Mouse (Mus musculus) thymus, adult 2 months (tissue): ENCODE measurements around the gene Adgrg2. TPM values are rescaled to one million over a fixed set of nuclear protein-coding genes. Genes with fewer than 3 reads are reported as not detected.
A peak's percentile ranks its signal among the peaks of the same experiment; 100 is the strongest.

Experiments
- DNase-seq: peaks from one replicate; pipeline ENCODE4 v3.0.0; 2021
- H3K27ac ChIP-seq: fragments of 200-500 bp; 2 replicates; pipeline ENCODE4 v1.5.1; 2012; ENCODE audit warnings: low read length, control low read depth; ENCODE audit not compliant: control insufficient read depth, insufficient read depth
- H3K27me3 ChIP-seq: fragments of 200-500 bp; 2 replicates; pipeline ENCODE4 v1.6.1; 2012; ENCODE audit warnings: mild to moderate bottlenecking, low read length, moderate library complexity, mixed read lengths; ENCODE audit not compliant: control insufficient read depth, insufficient read depth
- H3K36me3 ChIP-seq: fragments of 200-500 bp; 2 replicates; pipeline ENCODE4 v1.6.1; 2012; ENCODE audit warnings: mild to moderate bottlenecking, low read length, moderate library complexity; ENCODE audit not compliant: control insufficient read depth, insufficient read depth
- H3K4me1 ChIP-seq: fragments of 200-500 bp; replicated peaks from 2 replicates; pipeline ENCODE4 v1.6.1; 2012; ENCODE audit warnings: low read length; ENCODE audit not compliant: control insufficient read depth, insufficient read depth
- H3K4me3 ChIP-seq: fragments of 200-500 bp; 2 replicates; pipeline ENCODE4 v1.5.1; 2012; ENCODE audit warnings: mild to moderate bottlenecking, low read length, control low read depth, moderate library complexity; ENCODE audit not compliant: control insufficient read depth, insufficient read depth
- CTCF ChIP-seq: fragments of 200-500 bp; IDR thresholded peaks from 2 replicates; pipeline ENCODE4 v1.5.1; 2012; ENCODE audit warnings: mild to moderate bottlenecking, control low read depth, low read length, moderate library complexity, borderline replicate concordance; ENCODE audit not compliant: control insufficient read depth, poor library complexity, insufficient read depth; ENCODE audit errors: extremely low read depth
- POLR2A ChIP-seq: fragments of 200-500 bp; IDR thresholded peaks from 2 replicates; pipeline ENCODE4 v1.6.1; 2012; ENCODE audit warnings: mild to moderate bottlenecking, low read length, control low read depth, moderate library complexity; ENCODE audit not compliant: control insufficient read depth, poor library complexity, insufficient read depth; ENCODE audit errors: extremely low read depth
- WGBS: fragments of 180-500 bp; shearing (Covaris S2); methylation state at CpG from one replicate; pipeline ENCODE4 v1.1.7; 2018; 5-methylcytosine and 5-hydroxymethylcytosine counted together
- polyA plus RNA-seq: library from polyadenylated mRNA; depleted of rRNA; stranded (reverse); fragments of >200 nt; gene quantifications from 2 replicates; pipeline ENCODE4 v1.2.3, GENCODE M21; 2012

The Adgrg2 gene
- polyA plus RNA-seq, 1 experiment: 4.0 TPM

- 14% methylated on average over 5 of the region's 5 CpGs for WGBS
- no peak for TF ChIP-seq CTCF
- no peak for TF ChIP-seq POLR2A
- DNase-seq: no peak
These were observed 106.0 kb downstream of the Adgrg2 start for GRCm38 (mm10) chrX:160496473-160496872.

GRCm38 (mm10) chrX:160501095-160501494 is 110.6 kb downstream of the Adgrg2 start:
- H3K4me3 ChIP-seq: no peak overlapping the region
- WGBS: 94% methylated on average over 3 of the region's 3 CpGs
- H3K27me3 ChIP-seq: no peaks in the 10 kb centered on the region
- TF ChIP-seq POLR2A (no peak), CTCF (no peak)
- no peak overlapping the region for H3K27ac ChIP-seq
- peaks cover 4% of the 10 kb centered on the region for H3K4me1 ChIP-seq
- H3K36me3 ChIP-seq: no peaks in the 10 kb centered on the region
- DNase-seq: no peak

More at GRCm38 (mm10) chrX:160496473-160496872, 106.0 kb downstream of the Adgrg2 start:
- no peaks in the 10 kb centered on the region for H3K36me3 ChIP-seq
- no peak overlapping the region for H3K4me3 ChIP-seq
- H3K27ac ChIP-seq: no peak overlapping the region
- no peaks in the 10 kb centered on the region for H3K27me3 ChIP-seq
- H3K4me1 ChIP-seq: no peaks in the 10 kb centered on the region

- no peak overlapping the region for H3K27ac ChIP-seq
These were observed 111.2 kb downstream of the Adgrg2 start for GRCm38 (mm10) chrX:160501687-160502047.

GRCm38 (mm10) chrX:160502048-160503041 is 111.9 kb downstream of the Adgrg2 start, which contains the start of gene Phka2:
Phka2 (plus strand) TSS chrX:160502166.
- Histone ChIP-seq H3K4me3 (peak within 1 kb of the TSS; percentile 88), H3K27me3 (no peaks in the 10 kb centered on the region), H3K36me3 (no peaks in the 10 kb centered on the region), H3K27ac (no peak within 1 kb of the TSS), H3K4me1 (peaks cover 4% of the 10 kb centered on the region)
- no peak for TF ChIP-seq CTCF
- no peak for TF ChIP-seq POLR2A
- DNase-seq: peak; percentile 81
- WGBS: 2% methylated on average over 60 of the region's 61 CpGs

More at GRCm38 (mm10) chrX:160501687-160502047, 111.2 kb downstream of the Adgrg2 start:
- Histone ChIP-seq H3K4me3 (peak overlapping the region; percentile 88), H3K36me3 (no peaks in the 10 kb centered on the region), H3K27me3 (no peaks in the 10 kb centered on the region), H3K4me1 (peaks cover 4% of the 10 kb centered on the region)
- no peak for DNase-seq
- under 1% methylated on average over 12 of the region's 12 CpGs for WGBS
- TF ChIP-seq CTCF: no peak
- TF ChIP-seq POLR2A: no peak

- H3K4me3 ChIP-seq: no peak overlapping the region
These were observed 118.6 kb downstream of the Adgrg2 start for GRCm38 (mm10) chrX:160509046-160509445.

GRCm38 (mm10) chrX:160510197-160510596 is 119.7 kb downstream of the Adgrg2 start:
- Histone ChIP-seq H3K4me3 (no peak overlapping the region), H3K27ac (no peak overlapping the region), H3K4me1 (no peaks in the 10 kb centered on the region), H3K27me3 (no peaks in the 10 kb centered on the region), H3K36me3 (no peaks in the 10 kb centered on the region)
- WGBS: 47% methylated on average over 2 of the region's 2 CpGs
- DNase-seq: no peak
- TF ChIP-seq POLR2A (no peak), CTCF (no peak)

More at GRCm38 (mm10) chrX:160509046-160509445, 118.6 kb downstream of the Adgrg2 start:
- Histone ChIP-seq H3K27me3 (no peaks in the 10 kb centered on the region), H3K36me3 (no peaks in the 10 kb centered on the region), H3K27ac (no peak overlapping the region), H3K4me1 (no peaks in the 10 kb centered on the region)
- WGBS: 86% methylated on average over 1 of the region's 1 CpGs
- TF ChIP-seq POLR2A (no peak), CTCF (no peak)
- no peak for DNase-seq
